Mouse (Mus musculus) ovary, adult 18-20 months (tissue): Measurements from ENCODE around the gene Arfgap3.
"Not testable (repeated sequence)": the region's sequence is repeated elsewhere in the genome, so short reads cannot be mapped to it uniquely, and the experiment has no call there.

Source experiments
- DNase-seq: peaks from one replicate; pipeline ENCODE4 v3.0.0; 2022; ENCODE audit warnings: low spot score, mixed read lengths

Gene Arfgap3

DNA sequence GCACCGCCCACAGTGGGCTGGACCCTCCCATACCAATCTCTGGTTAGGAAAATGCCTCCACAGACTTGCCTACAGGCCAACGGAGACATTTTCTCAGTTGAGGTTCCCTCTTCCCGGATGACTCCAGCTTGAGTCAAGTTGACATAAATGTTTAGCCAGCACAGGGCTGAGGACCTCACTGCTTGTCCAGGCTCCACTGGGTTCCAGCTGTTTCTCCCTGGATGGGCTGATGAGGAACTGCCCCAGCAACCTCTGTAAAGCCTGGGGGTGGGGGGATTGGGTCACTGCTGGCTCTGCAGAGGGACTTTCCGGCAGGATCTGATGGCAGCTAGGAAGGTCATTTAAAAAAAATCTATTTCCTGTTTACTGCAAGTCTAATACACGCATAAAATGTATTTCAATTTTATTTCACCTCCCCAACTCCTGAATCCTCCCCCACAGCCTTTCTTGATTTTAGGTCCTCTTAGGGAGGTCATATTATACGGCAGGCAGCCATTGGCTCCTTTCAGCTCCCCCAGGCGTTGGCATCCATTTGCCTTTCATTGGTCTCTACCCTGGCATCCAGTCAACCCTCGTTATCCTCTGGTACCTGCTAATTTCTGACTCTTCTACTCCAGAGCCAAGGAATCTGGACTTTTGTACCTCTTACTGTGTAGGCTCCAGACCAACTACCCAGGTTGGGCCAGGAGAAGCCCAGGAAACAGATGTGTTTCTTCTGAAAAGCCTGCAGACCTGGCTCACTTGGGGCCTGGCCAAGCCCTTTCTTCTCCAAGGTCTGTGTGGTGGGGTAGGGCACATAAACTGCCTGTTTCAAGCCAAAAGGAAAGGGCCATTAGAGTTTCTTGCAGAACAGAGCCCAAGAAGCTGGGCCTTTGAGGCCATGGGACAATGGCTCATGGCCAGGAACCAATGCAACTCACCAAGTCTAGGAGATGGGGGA, 56.1 kb downstream of the Arfgap3 start:
- DNase-seq = no peak

DNA sequence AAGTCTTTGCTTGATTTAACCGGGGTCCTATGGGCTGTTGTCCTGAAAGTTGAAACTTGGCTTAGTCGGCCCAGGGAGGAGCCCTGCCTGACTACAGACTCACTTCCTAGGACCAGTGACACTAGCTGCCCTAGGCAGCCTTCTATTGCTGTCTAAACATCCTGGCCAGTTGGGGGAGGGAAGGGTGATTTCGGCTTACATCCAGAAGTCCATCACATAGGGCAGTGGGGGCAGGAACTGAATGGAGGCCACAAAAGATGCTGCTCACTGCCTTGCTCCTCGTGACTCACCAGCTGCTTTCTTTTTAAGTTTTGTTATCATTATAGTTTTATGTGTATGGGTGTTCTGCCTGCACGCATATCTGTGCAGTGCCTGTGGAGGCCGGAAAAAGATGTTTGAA, 56.9 kb downstream of the Arfgap3 start:
- no peak for DNase-seq

DNA sequence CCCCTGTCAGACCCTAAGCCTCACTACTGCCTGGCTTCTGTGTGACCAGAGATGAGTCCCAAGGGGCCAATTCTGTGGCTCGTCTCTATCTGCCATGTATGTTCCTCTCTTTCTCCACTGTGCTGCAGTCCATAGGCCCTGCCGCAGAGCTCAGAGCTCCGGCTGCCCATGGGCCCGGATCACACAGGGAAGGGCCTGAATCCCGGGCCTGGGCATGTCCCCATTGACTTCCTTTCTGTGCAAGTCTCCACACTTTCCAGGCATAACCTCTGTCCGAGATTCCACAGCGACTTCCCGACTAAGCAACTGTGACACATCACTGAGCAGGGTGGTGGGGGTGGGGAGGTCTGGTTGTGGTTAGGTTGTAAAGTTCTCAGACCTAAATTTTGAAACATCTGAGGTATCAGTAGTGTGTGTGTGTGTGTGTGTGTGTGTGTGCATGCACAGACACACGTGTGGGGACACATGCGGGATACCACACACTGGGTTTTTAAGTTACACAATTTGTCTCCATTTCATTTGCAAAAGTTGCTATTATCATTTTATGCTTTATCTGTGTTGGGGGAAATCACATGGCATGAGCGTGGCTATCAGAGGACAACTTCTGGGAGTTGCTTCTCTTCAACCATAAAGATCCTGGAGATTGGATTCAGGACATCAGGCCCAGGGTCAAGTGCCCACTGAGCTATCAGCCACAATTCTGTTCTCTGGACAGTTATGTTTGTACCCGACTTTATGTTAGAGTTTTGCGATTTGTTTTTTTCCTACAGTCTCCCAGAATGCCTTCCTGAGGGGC, 57.6 kb downstream of the Arfgap3 start:
- no peak for DNase-seq

DNA sequence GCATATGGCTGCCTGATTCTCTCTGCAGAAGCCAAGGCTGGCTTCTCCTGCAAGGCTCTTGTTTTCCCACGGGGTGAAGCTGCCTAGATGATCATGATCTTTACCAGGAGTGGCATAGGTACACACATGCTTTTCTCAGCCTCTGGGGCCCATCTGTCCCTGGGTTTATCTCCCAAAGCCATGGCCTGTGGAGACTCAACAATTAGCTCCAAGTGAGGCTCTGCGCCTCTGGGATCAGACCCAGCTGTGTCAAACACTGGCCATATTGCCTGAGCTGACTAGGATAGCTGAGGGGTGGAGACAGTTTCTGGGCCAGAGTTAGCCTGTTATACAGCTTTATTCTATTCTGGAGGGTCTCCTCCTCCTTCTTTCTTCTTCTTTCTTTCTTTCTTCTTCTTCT, 59.1 kb downstream of the Arfgap3 start:
- DNase-seq = no peak

DNA sequence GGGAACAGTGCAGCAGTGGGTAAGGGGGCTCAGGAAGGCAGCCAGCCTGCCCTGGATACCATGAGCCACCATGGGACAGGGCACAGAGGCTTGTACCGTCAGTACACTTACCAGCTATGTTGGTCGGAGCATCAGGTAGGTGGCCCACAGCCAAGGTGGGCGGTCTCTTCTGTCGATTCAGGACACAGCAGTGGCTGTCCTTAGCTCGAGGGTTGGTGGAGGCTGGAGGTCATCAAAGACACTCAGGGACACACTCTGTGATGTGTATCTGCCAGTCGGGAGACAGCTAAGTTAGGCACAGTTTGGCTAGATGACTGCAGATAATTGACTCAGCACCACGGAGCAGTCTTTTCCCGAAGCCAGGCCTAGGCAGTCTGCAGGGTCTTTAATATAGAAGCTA, 65.2 kb downstream of the Arfgap3 start:
- no peak for DNase-seq

DNA sequence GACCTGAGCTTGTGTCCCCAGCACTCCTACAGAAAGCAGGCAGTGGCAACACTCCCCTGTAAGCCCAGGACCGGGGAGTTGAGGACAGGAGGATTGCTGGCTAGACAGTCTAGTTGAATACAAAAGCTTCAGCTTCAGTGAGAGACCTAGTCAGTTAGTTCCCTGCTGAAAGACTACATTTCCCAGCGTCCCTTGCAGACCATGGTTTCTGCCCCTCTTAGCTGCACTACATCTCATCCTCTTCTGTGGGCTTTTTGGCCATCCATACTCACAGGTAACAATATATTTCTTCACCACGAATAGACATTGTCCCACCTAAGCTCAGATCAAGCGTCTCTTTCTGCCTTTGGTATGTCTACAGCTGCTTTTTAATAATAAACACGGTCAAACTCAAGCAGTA, 67.7 kb downstream of the Arfgap3 start:
- DNase-seq = no peak

DNA sequence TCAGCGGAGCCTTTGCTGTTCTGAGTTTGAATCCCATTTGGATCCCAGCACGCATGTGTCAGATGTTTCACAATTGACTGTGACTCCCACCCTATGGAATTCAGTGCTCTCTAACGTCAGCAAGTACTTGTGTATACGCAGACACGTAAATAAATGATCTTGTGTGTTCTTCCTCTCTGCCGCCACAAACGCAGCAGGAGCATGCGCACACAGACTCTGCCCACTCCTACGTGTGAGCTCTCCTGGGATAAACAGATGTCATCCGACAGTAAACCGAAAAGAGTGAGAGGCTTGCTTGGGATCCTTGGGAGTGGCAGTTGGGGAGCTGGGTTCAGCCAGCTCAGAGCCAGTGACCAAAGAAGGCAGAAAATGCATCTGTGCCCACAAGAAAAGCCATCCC, 68.7 kb downstream of the Arfgap3 start:
- DNase-seq = no peak

DNA sequence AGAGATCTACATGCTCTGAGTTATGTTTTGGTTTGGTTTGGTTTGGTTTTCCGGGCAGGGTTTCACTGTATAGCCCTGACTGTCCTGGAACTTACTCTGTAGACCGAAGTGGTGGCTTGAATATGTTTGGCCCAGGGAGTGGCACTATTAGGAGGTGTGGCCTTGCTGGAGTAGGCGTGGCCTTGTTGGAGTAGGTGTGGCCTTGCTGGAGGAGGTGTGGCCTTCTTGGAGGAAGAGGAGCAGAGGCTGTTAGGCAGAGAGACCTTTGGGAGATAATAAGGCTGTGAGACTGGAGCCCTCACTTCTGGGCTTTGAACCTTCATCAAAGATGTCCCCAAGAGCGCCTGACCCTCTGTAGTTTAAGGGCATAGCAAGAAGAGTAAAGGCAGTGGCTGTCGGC, 71.5 kb downstream of the Arfgap3 start:
- DNase-seq = no peak

DNA sequence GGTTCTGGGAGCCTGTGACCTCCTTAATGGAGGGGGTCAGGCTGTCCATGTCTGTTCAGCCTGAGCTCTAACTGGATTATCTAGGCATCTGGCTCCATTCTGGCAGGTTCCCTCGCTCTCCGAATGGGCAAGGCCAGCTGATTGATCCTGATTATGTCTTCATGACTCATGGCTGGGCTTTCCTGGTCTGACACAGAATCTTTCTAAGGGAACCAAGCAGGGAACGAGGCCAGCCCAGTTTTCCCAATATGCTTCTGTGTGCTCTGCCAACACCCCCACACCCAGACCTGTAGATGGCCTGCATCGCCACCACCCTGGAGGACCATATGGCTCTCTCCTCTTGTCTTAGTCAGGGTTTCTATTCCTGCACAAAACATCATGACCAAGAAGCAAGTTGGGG, 72.6 kb downstream of the Arfgap3 start:
- no peak for DNase-seq

DNA sequence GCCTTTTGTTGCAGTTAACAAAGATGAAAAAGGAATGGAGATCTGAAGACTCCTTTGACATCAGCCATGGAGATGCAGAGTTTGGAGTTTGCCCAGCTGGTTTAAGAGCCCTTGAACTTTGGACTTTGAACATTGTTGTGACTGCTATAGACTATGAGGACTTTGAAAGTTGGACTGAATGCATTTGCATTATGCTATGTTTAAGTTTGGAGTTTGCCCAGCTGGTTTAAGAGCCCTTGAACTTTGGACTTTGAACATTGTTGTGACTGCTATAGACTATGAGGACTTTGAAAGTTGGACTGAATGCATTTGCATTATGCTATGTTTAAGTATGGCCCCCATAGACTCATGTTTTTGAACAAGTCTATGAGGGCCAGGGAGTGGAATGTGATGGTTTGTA, 75.8 kb downstream of the Arfgap3 start:
- DNase-seq = not testable (repeated sequence)

DNA sequence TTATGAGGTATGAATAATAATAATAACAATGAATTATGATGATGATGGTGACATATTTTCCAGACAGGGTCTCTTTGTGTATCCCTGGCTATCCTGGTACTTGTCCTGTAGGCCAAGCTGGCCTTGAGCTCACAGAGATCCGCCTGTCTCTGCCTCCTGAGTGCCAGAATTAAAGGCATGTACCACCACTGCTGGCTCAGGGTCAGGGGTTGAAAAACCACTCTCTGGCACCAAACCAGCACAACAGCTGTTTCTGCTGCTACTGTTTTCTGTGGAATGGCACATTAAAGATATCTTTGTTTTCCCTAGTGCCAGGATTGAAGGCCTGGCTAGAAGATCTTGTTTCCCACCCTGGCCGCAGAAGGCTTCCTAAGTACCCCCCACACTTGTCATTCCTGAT, 77.0 kb downstream of the Arfgap3 start:
- DNase-seq = no peak

DNA sequence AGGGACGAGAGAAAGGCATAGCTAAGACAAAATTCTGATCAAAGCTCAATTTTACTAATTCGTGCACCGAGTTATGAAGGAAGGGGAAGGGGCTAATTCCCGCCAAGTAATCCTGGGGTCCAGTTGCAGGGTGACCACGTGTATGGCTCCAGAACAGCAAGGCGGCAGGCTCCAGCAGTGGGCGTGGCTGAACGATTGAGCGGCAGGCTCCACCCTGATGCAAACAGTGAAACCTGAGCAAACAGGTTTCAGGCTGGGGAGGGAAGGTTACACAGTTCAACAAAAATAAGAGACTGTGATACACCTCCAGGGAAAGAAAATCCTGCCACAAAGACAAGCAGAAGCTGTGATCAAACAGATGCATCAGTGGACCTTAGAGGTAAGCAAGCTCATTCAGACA, 78.8 kb downstream of the Arfgap3 start:
- not testable (repeated sequence) for DNase-seq

DNA sequence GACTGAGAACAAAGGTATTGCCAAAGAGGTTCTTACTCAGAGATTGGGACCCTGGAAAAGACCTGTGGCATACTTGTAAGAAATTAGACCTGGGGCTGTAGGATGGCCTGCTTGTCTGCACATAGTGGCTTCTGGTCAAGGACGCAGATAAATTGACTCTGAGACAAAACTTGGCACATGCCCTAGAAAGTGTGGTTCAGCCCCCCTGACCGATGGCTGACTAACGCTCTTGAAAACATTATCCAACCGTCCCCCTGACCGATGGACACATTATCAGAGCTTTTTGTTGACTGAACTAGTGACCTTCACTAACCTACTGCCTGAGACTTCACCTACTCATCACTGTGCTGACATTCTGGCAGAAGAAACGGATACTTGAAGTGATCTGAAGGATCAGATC, 80.1 kb downstream of the Arfgap3 start:
- peak; percentile 45 for DNase-seq

DNA sequence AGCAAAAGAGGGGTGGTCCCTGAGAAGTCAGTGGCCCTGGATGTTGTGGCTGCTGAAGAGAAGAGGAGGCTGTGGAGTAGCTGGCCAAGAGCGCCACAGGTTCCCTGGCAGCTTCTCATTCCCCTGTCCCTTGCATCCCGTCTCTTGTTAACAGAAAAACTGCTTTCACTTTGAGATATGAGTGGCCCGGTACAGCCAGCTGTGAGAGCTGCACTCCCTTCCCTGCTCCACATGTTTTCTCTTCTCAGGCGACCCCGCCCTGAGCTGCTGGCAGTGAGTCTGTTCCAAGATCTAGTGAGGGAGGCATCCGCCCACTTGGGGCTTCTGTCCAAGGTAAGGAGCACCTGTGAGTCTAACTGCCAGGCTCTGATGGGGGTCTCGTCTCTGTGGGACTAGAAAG, 81.6 kb downstream of the Arfgap3 start:
- DNase-seq = peak; percentile 61

DNA sequence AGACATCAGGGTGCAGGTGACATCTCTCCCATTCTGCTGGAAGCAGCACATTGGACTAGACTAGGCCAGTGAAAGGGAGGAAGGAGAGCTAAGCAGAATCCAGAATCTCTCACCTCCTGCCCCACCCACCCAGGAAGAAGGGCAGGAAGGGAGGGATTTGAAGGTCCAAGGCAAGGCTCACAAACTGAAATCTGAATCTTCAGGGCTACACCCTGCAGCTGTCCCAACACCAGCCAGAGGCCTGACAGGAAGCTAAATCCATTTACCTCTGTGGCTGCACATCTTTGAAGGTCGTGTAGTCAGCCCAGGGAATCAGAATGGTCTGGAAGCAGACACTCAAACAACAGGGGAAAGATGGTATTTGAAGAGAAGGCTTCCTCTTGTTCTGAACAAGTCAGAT, 84.8 kb downstream of the Arfgap3 start:
- DNase-seq = no peak

DNA sequence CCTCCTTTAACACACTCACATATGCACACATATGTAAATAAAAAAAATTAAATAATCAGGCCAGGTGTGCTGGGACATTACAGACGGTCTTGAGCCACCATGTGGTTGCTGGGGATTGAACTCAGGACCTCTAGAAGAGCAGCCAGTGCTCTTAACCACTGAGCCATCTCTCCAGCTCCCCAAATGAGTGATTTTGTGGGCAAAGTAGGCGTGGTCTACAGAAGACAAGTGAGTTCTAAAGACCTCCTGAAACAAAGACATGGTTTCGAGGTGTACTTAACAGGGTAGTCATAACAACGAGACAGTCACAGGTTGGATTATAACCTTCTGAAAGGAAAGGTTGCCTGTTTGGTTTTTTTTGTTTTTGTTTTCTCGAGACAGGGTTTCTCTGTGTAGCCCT, 86.6 kb downstream of the Arfgap3 start:
- DNase-seq = no peak

DNA sequence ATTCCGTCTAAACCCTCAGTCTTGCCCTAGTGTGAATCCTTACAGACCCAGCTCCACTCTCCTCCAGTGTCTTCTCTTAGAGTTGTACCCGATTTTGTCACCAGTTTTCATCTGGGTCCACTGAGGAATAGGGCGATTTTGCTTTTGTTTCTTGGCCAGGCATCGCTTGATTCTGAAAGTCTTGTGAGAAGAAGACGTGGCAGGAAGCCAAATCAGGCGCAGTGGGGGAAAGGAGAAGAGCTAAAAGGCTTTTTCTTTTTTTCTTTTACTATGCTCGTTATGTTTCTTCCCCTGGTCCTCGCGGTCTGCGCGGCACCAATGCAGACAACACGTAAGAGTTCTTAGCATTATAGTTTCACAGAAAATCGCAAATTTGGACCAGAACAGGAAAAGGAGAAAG, 92.1 kb downstream of the Arfgap3 start:
- no peak for DNase-seq

DNA sequence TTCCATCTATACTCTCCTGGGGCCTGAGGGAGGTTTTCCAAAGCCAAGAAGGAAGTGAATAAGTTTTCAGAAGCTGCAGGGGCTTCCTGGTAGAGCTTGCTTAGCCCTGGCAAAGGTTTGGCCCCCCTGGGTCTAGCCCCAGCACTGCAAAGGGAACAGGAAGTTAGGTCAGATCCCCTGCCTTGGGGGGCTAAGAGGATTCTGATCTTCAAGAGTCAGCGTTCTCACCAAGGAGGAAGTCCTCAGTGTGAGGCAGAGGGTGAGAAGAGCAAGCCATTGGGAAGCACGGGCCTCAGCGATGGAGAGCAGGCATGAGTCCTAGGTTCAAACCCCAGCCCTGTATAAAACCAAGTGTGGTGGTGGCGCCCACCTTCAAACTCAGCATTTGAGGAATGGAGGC, 93.6 kb downstream of the Arfgap3 start:
- DNase-seq = no peak

DNA sequence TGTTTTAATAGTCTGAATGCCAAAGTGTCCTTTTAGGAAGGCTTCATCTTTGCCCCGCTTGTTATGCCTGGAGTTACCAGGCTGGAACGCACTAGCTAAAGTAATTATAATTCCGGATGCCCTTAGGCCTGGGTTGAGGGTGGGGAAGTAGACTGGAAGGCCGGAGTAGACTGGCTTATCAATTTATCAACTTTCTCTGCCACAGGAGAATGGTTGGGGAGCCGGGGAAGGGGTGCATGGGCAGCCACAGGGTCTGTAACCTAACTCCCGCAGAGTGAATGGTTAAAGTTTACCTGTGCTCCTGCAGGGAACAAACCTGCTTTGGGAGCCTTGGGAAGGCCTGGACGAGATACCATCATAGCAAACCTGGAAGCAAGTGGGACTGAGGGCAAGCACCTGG, 94.1 kb downstream of the Arfgap3 start:
- DNase-seq = no peak

DNA sequence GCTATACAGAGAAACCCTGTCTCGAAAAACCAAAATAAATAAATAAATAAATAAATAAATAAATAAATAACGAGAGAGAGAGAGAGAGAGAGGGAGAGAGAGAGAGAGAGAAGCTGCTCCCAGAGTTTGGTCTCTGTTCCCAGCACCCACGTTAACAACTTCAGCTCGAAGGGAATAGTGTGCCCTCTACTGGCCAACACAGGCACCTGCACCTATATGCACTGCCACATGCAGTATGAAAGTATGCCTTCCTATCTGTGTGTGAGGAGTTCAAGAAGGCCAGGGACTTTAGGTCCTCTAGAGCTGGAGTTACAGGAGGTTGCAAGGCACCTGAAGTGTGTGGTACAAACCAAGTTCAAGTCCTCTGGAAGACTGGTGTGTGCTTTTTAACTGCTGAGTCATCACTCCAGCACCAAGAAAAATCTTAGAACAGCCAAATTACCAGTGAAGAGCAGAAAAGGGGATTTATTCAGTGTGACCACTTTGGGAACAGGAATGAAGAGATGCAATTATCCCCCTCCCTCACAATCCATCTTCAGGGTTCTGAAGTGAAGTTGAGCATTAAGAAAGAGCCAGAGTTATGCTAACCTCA, 94.8 kb downstream of the Arfgap3 start:
- no peak for DNase-seq

DNA sequence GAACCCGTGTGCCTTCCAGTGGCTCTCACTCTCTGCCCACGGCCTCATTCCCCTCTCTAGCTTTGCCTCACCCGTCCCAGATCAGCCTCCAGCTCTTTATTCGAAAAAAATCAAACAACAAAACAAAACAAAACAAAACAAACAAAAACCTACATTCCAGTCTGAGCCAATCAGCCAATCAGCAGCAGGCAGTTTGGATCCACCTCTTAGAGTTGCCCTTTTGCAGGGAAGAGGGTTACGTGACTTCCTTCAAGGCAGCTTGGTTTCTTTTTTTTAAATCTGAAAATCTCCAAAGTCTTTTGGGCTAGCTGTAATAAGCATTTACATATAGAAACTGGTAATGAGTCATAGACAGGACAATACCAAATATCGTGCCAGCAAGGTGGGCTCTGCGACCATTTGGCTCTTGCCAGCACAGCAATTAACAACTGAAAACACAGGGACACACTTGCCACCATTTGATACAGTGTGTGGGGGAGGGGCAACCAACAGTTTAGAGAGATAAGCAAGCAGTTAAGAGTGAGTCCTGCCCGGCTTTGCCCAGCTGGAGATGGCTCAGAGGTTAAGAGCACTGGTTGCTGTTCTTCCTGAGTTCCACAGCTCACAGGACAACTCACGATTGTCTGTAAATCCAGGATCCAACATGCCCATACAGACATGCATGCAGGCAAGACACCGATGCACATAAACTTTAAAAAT, 95.5 kb downstream of the Arfgap3 start:
- no peak for DNase-seq

DNA sequence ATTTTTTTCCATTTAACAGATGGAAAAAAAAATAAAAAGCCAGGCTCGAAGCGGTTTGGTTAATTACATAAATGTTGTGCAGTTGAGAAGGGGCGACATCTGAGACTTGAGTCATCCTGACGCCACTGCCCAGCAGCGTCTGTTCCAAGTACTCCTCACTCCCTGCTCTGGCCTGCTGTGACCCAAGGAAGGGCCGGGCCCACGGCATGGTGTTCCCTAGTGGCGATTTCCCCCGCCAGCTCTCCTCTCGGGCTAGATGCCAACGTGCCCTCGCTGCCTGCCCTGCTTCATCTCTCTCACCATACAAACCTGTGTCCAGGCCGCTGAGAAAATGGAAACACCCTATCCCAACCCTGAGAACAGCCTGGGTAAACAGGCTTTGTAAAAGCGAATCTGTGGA, 98.0 kb downstream of the Arfgap3 start:
- no peak for DNase-seq
